Comparison of ENCODE assay signal across 7 mouse cellular contexts in the genomic region with DNA sequence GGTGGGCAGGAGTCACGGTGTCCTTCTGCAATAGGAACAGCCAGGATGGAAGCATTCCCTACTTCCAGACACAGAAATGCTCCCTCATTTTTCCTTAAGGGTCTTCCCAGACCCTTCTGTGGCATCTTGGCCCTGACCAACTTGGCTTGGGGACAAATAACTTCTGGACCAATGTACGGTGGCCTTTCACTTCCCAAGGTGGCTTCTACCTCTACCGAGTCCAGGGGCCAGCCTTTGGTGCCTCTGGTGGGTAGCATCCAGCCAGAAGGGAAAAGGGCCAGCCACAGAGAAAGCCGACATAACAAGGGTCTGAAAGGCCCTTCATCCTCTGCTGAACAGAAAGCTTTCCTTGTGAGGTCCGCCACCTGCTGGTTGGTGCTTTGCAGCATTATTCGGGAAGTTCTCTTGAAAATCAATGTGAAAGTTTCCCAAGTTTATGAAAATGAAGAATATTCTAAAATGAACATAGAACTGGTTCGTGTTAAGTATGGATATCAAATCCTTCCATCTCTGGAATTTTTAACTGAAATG. TPM values are rescaled to one million over a fixed set of nuclear protein-coding genes. Genes with fewer than 3 reads are reported as not detected.
A peak's percentile ranks its signal among the peaks of the same experiment; 100 is the strongest.
DNase-seq lines count a peak whose midpoint lies in the region; ATAC-seq and TF ChIP-seq lines count a peak whose summit lies in the region.

No protein-coding gene starts in this region.

- 35% methylated on average over 7 of the region's 7 CpGs for WGBS in heart, embryonic 12.5 days

- peak; percentile 35 to 97 for TF ChIP-seq CTCF in CH12.LX (conservative IDR thresholded peaks at IDR 0.05 in 1 of 2, IDR thresholded peaks at IDR 0.05 in 1 of 2; ENCODE audit: low read depth in 2 of 2, low read length in 2 of 2)

- H3K27me3 ChIP-seq in CH12.LX (replicated peaks) = no peaks in the 10 kb centered on the region
- no peaks in the 10 kb centered on the region for H3K27me3 ChIP-seq in heart, embryonic 12.5 days (replicated peaks)

- peaks cover 0 to 2% of the 10 kb centered on the region in 2 experiments for H3K36me3 ChIP-seq in CH12.LX (replicated peaks in 1 of 2; ENCODE audit: control insufficient read depth in 1 of 2, insufficient read depth in 1 of 2, low read length in 1 of 2)
- H3K36me3 ChIP-seq in heart, embryonic 12.5 days = no peaks in the 10 kb centered on the region

- in situ Hi-C loops in CH12.LX (cut with MboI; ENCODE audit: low pct_ligation_motif_present, low pct_unique_long_range_greater_than_20kb, low sequenced_read_pairs) = loop anchor here (25.0 kb wide), 1 partner anchor 655 kb away; no protein-coding TSS in a partner anchor

- no peak for TF ChIP-seq POLR2A in CH12.LX (IDR thresholded peaks at IDR 0.05; ENCODE audit: low read depth, low read length)

- H3K4me1 ChIP-seq in CH12.LX (ENCODE audit: control insufficient read depth in 1 of 2, insufficient read depth in 2 of 2) = peaks cover 4 to 16% of the 10 kb centered on the region in 2 experiments
- H3K4me1 ChIP-seq in heart, embryonic 12.5 days (replicated peaks) = peaks cover 13% of the 10 kb centered on the region

- H3K27ac ChIP-seq in CH12.LX (ENCODE audit: insufficient read depth, low read depth) = no peak overlapping the region
- H3K27ac ChIP-seq in heart, embryonic 12.5 days (ENCODE audit: poor library complexity, severe bottlenecking) = no peak overlapping the region

- peak; percentile 64 for DNase-seq in CH12.LX (ENCODE audit: extremely low read depth)
- peak; percentile 61 for DNase-seq in T-cell, adult 2 months (ENCODE audit: low spot score)
- DNase-seq in embryo, embryonic 10.5 days (ENCODE audit: low spot score) = peak; percentile 88
- peak; percentile 53 for DNase-seq in layer of hippocampus, adult 9-11 months
- peak; percentile 41 to 74 for DNase-seq in spleen, postnatal 4 days (ENCODE audit: low spot score in 2 of 2)

- H3K9ac ChIP-seq in CH12.LX (ENCODE audit: insufficient read depth, low read depth) = no peak overlapping the region
- 0 out of 2 replicates have a peak overlapping the region, but pooled peaks have one; percentile 0 for H3K9ac ChIP-seq in heart, embryonic 12.5 days

- dilution Hi-C loops in CH12.LX (cut with MboI; ENCODE audit: extremely low pct_ligation_motif_present, extremely low pct_unique_long_range_greater_than_20kb, low sequenced_read_pairs) = loop anchor here (25.0 kb wide), 1 partner anchor 180 kb away; no protein-coding TSS in a partner anchor

- no peak for ATAC-seq in heart, embryonic 12.5 days (ENCODE audit: insufficient number of reproducible peaks, low FRiP score)
- ATAC-seq in megakaryocyte progenitor cell, adult 5-6 weeks (replicated peaks; ENCODE audit: poor library complexity) = peak; percentile 30; the same call in 1 of the 2 replicates

- peaks cover 11% of the 10 kb centered on the region for H3K79me2 ChIP-seq in CH12.LX (replicated peaks; ENCODE audit: control insufficient read depth, extremely low read depth, insufficient read depth, poor library complexity, severe bottlenecking)

- H3K4me2 ChIP-seq in CH12.LX (ENCODE audit: insufficient read depth, low read depth, poor library complexity, severe bottlenecking) = no peak overlapping the region
- H3K4me2 ChIP-seq in heart, embryonic 12.5 days = no peak overlapping the region

- H3K4me3 ChIP-seq in CH12.LX (replicated peaks in 1 of 3; ENCODE audit: low read depth in 2 of 3, low read length in 2 of 3, poor library complexity in 1 of 3) = no peak overlapping the region
- no peak overlapping the region for H3K4me3 ChIP-seq in heart, embryonic 12.5 days

- TF ChIP-seq EP300 in CH12.LX (IDR thresholded peaks at IDR 0.05; ENCODE audit: low read length) = no peak

- H3K9me3 ChIP-seq in CH12.LX (replicated peaks; ENCODE audit: low read length) = no peaks in the 10 kb centered on the region
- H3K9me3 ChIP-seq in heart, embryonic 12.5 days (replicated peaks) = no peaks in the 10 kb centered on the region

- peak; percentile 98 for TF ChIP-seq RAD21 in CH12.LX (IDR thresholded peaks at IDR 0.05; ENCODE audit: low read depth, low read length)

TF ChIP-seq in CH12.LX, 34 proteins besides CTCF, POLR2A, EP300 and RAD21:
- TF ChIP-seq JUND (conservative IDR thresholded peaks at IDR 0.05; ENCODE audit: low read depth, low read length) (0 out of 2 replicates have a peak, but pooled peaks have one; percentile 25), ZNF384 (IDR thresholded peaks at IDR 0.05; ENCODE audit: low read depth, low read length) (no peak), ZC3H11A (IDR thresholded peaks at IDR 0.05; ENCODE audit: low read depth, low read length) (peak; percentile 98), ETS1 (conservative IDR thresholded peaks at IDR 0.05; ENCODE audit: low read depth, low read length) (no peak), JUN (IDR thresholded peaks at IDR 0.05; ENCODE audit: insufficient read depth, low read depth, low read length) (no peak), ZKSCAN1 (IDR thresholded peaks at IDR 0.05; ENCODE audit: borderline replicate concordance, low read depth, low read length) (no peak), ELF1 (IDR thresholded peaks at IDR 0.05; ENCODE audit: low read depth, low read length) (no peak), RCOR1 (conservative IDR thresholded peaks at IDR 0.05; ENCODE audit: low read depth, low read length) (no peak), MXI1 (IDR thresholded peaks at IDR 0.05; ENCODE audit: low read depth, low read length) (no peak), IRF4 (IDR thresholded peaks at IDR 0.05; ENCODE audit: low read depth, low read length) (0 out of 2 replicates have a peak, but pooled peaks have one; percentile 7), KAT2A (IDR thresholded peaks at IDR 0.05; ENCODE audit: insufficient replicate concordance, low read length) (no peak), CHD1 (IDR thresholded peaks at IDR 0.05; ENCODE audit: low read depth, low read length) (no peak), NELFE (IDR thresholded peaks at IDR 0.05; ENCODE audit: low read depth, low read length) (no peak), SMC3 (IDR thresholded peaks at IDR 0.05; ENCODE audit: low read depth, low read length) (peak; percentile 99), BHLHE40 (IDR thresholded peaks at IDR 0.05; ENCODE audit: low read depth, low read length) (no peak)

RNA-seq across cellular contexts. Expression of gene Bcl2, which starts 3.1 kb away (rescaled TPM):
- total RNA-seq in CH12.LX (2012; rRNA removed) (7.6 and 13.6 TPM in 2 replicates), CH12.LX (2014; rRNA removed) (8.7 and 9.6 TPM in 2 replicates)
- 4.5 and 4.7 TPM in 2 replicates for polyA plus RNA-seq in CH12.LX (2012; ENCODE audit: insufficient read length, low read depth)
- 8.8 and 9.9 TPM in 2 replicates for polyA plus RNA-seq in heart, embryonic 12.5 days (2016; fragmentation: Nextera tagmentation; extraction: Ambion mirVana)
- 30.3 and 32.6 TPM in 2 replicates for total RNA-seq in megakaryocyte progenitor cell, adult 5-6 weeks (2015)
- total RNA-seq in megakaryocyte progenitor cell, adult 5-6 weeks (2017) = 29.1 and 31.1 TPM in 2 replicates

RNA-seq across cellular contexts. Expression of gene Kdsr, which starts 42.4 kb away (rescaled TPM):
- 4.7 and 6.4 TPM in 2 replicates for total RNA-seq in CH12.LX (2012; rRNA removed)
- 3.3 and 3.8 TPM in 2 replicates for total RNA-seq in CH12.LX (2014; rRNA removed)
- 6.3 and 8.5 TPM in 2 replicates for polyA plus RNA-seq in CH12.LX (2012; ENCODE audit: insufficient read length, low read depth)
- polyA plus RNA-seq in heart, embryonic 12.5 days (2016; fragmentation: Nextera tagmentation; extraction: Ambion mirVana) = 9.0 and 9.5 TPM in 2 replicates
- 11.3 and 12.8 TPM in 2 replicates for total RNA-seq in megakaryocyte progenitor cell, adult 5-6 weeks (2015)
- total RNA-seq in megakaryocyte progenitor cell, adult 5-6 weeks (2017) = 32.4 and 36.6 TPM in 2 replicates
